Comparison of ENCODE assay signal across 25 mouse cellular contexts in genomic region chr12:73756527-73756926, GRCm38 (mm10).
DNase-seq lines count a peak whose midpoint lies in the region; ATAC-seq and TF ChIP-seq lines count a peak whose summit lies in the region.
"Had no signal": no experiment of that assay in that cellular context is flagged by ENCODE, and none has a peak within 500 bp of the region (broad histone marks: within the 10 kb centered on the region; RNA-seq: fewer than 3 reads in every experiment).

No protein-coding gene starts in this region.

- H3K9me3 ChIP-seq in heart, embryonic 12.5 days (replicated peaks) = no peaks in the 10 kb centered on the region
- H3K9me3 ChIP-seq: embryonic facial prominence, embryonic 10.5 days; embryonic facial prominence, embryonic 13.5 days; forebrain, embryonic 12.5 days; forebrain, embryonic 15.5 days; heart, embryonic 10.5 days; hindbrain, embryonic 10.5 days; hindbrain, embryonic 13.5 days had no signal

- no peaks in the 10 kb centered on the region; the same call in 1 of the 2 replicates for H3K36me3 ChIP-seq in kidney, adult 2 months (ENCODE audit: control insufficient read depth, insufficient read depth, low read length)
- H3K36me3 ChIP-seq in heart, embryonic 12.5 days = peaks cover 10% of the 10 kb centered on the region
- H3K36me3 ChIP-seq: embryonic facial prominence, embryonic 10.5 days; embryonic facial prominence, embryonic 13.5 days; forebrain, embryonic 12.5 days; forebrain, embryonic 15.5 days; hindbrain, embryonic 10.5 days; hindbrain, embryonic 13.5 days had no signal

- ATAC-seq in granulocyte monocyte progenitor cell, adult 5-6 weeks (replicated peaks; ENCODE audit: poor library complexity, severe bottlenecking) = peak; percentile 54
- peak; percentile 37; the same call in 1 of the 2 replicates for ATAC-seq in megakaryocyte progenitor cell, adult 5-6 weeks (replicated peaks; ENCODE audit: poor library complexity)
- ATAC-seq in heart, embryonic 12.5 days (ENCODE audit: insufficient number of reproducible peaks, low FRiP score) = no peak
- ATAC-seq: forebrain, embryonic 15.5 days; hindbrain, embryonic 16.5 days had no signal

- TF ChIP-seq POLR2A in kidney, adult 2 months (IDR thresholded peaks at IDR 0.05; ENCODE audit: low read depth, low read length) = no peak

- H3K4me2 ChIP-seq in heart, embryonic 12.5 days = no peak overlapping the region
- H3K4me2 ChIP-seq: embryonic facial prominence, embryonic 13.5 days; forebrain, embryonic 12.5 days; forebrain, embryonic 15.5 days; hindbrain, embryonic 13.5 days had no signal

- no peak overlapping the region for H3K27ac ChIP-seq in kidney, adult 2 months (ENCODE audit: insufficient read depth, low read depth, low read length)
- no peak overlapping the region for H3K27ac ChIP-seq in heart, embryonic 12.5 days (ENCODE audit: poor library complexity, severe bottlenecking)
- H3K27ac ChIP-seq: embryonic facial prominence, embryonic 10.5 days; embryonic facial prominence, embryonic 13.5 days; forebrain, embryonic 12.5 days; forebrain, embryonic 15.5 days; heart, adult 2 months; heart, embryonic 10.5 days; hindbrain, embryonic 10.5 days; hindbrain, embryonic 13.5 days had no signal

- TF ChIP-seq CTCF in kidney, adult 2 months (conservative IDR thresholded peaks at IDR 0.05; ENCODE audit: insufficient read depth, insufficient read length, low read depth, low read length) = no peak

- H3K27me3 ChIP-seq in kidney, adult 2 months (replicated peaks; ENCODE audit: control insufficient read depth, insufficient read depth, low read length) = no peaks in the 10 kb centered on the region
- H3K27me3 ChIP-seq in heart, embryonic 12.5 days (replicated peaks) = no peaks in the 10 kb centered on the region
- H3K27me3 ChIP-seq: embryonic facial prominence, embryonic 13.5 days; forebrain, embryonic 15.5 days; hindbrain, embryonic 13.5 days had no signal

- peak; percentile 29 for DNase-seq in kidney, adult 2 months
- no peak for DNase-seq in kidney, adult 8-10 months
- DNase-seq in 416B (ENCODE audit: low read depth) = peak; percentile 47
- DNase-seq in ovary, adult 18-20 months (ENCODE audit: low spot score) = no peak
- DNase-seq: adrenal gland, adult 2 months; adrenal gland, postnatal 14 days; cerebellum, adult 11-12 months; cerebellum, adult 8-10 months; cerebellum, postnatal 10 days; cerebellum, postnatal 36 days; embryo, embryonic 11 days; gastrocnemius, postnatal 25 days; heart, adult 2 months had no signal

- peaks cover 4% of the 10 kb centered on the region; the same call in 1 of the 2 replicates for H3K4me1 ChIP-seq in kidney, adult 2 months (ENCODE audit: control insufficient read depth, insufficient read depth, low read length)
- peaks cover 46% of the 10 kb centered on the region for H3K4me1 ChIP-seq in heart, embryonic 12.5 days (replicated peaks)

- 52% methylated on average over 6 of the region's 6 CpGs for WGBS in kidney, adult 2 months
- 85% methylated on average over 6 of the region's 6 CpGs for WGBS in heart, embryonic 12.5 days

- no peak overlapping the region for H3K4me3 ChIP-seq in kidney, adult 2 months (ENCODE audit: insufficient read depth, low read depth, low read length)
- no peak overlapping the region for H3K4me3 ChIP-seq in heart, embryonic 12.5 days
- H3K4me3 ChIP-seq: embryonic facial prominence, embryonic 10.5 days; embryonic facial prominence, embryonic 13.5 days; erythroblast, embryonic 14.5 days; forebrain, embryonic 12.5 days; forebrain, embryonic 15.5 days; heart, adult 2 months; heart, embryonic 10.5 days; hindbrain, embryonic 10.5 days; hindbrain, embryonic 13.5 days had no signal

- H3K9ac ChIP-seq in heart, embryonic 12.5 days = no peak overlapping the region
- H3K9ac ChIP-seq: embryonic facial prominence, embryonic 13.5 days; forebrain, embryonic 12.5 days; forebrain, embryonic 15.5 days; hindbrain, embryonic 13.5 days had no signal

Comparison
In these comparisons a context has a peak if more than half of its experiments do, and no peak if none do; other contexts are left out.
1. DNase-seq: peak in kidney, adult 2 months (single experiment) and 416B (single experiment); none in kidney, adult 8-10 months (0 of 2) and ovary, adult 18-20 months (single experiment).